Mouse (Mus musculus) intestine, postnatal 0 days (tissue): Measurements from ENCODE around the gene Olfr76. TPM values are rescaled to one million over a fixed set of nuclear protein-coding genes. Genes with fewer than 3 reads are reported as not detected.
"Not testable (repeated sequence)": the region's sequence is repeated elsewhere in the genome, so short reads cannot be mapped to it uniquely, and the experiment has no call there.

ENCODE experiments used
- ATAC-seq: fragments of 200-750 bp; cut with Nextera tagmentation; 2 replicates; pipeline ENCODE4 v1.8.0; 2017; ENCODE audit warnings: mild to moderate bottlenecking, moderate TSS enrichment, moderate library complexity
- H3K27ac ChIP-seq: fragments of 300-500 bp; sonication (generic); 2 replicates; pipeline ENCODE4 v1.5.1; 2014; ENCODE audit warnings: mild to moderate bottlenecking, low read depth, low read length, moderate library complexity
- H3K27me3 ChIP-seq: fragments of 300-500 bp; sonication (generic); replicated peaks from 2 replicates; pipeline ENCODE4 v1.6.1; 2014; ENCODE audit warnings: low read length, mixed read lengths; ENCODE audit not compliant: control insufficient read depth, insufficient read depth
- H3K36me3 ChIP-seq: fragments of 300-500 bp; sonication (generic); 2 replicates; pipeline ENCODE4 v1.6.1; 2014; ENCODE audit warnings: mild to moderate bottlenecking, moderate library complexity; ENCODE audit not compliant: control insufficient read depth, insufficient read depth
- H3K4me1 ChIP-seq: fragments of 300-500 bp; sonication (generic); replicated peaks from 2 replicates; pipeline ENCODE4 v1.6.1; 2014; ENCODE audit warnings: antibody characterized with exemption, low read length, mixed read lengths; ENCODE audit not compliant: control insufficient read depth, insufficient read depth
- H3K4me2 ChIP-seq: fragments of 300-500 bp; sonication (generic); replicated peaks from 2 replicates; pipeline ENCODE4 v1.6.1; 2014; ENCODE audit warnings: low read depth, mild to moderate bottlenecking, moderate library complexity
- H3K4me3 ChIP-seq: fragments of 300-500 bp; sonication (generic); 2 replicates; pipeline ENCODE4 v1.5.1; 2014; ENCODE audit warnings: low read depth, low read length
- H3K9ac ChIP-seq: fragments of 300-500 bp; sonication (generic); 2 replicates; pipeline ENCODE4 v1.6.1; 2014; ENCODE audit warnings: mild to moderate bottlenecking, low read depth, low read length
- H3K9me3 ChIP-seq: fragments of 300-500 bp; sonication (generic); 2 replicates; pipeline ENCODE4 v1.6.1; 2016; ENCODE audit warnings: mixed run types; ENCODE audit not compliant: control insufficient read depth
- CTCF ChIP-seq: sonication (generic); IDR thresholded peaks from 2 replicates; pipeline ENCODE4 v1.5.1; 2016; ENCODE audit warnings: low read depth, mild to moderate bottlenecking, control low read depth, antibody characterized with exemption, moderate library complexity
- WGBS: fragments of 180-500 bp; shearing (Covaris S2); extraction: QIAGEN DNeasy Blood & Tissue Kit; methylation state at CpG from one replicate; pipeline ENCODE4 v1.1.7; 2014; 5-methylcytosine and 5-hydroxymethylcytosine counted together
- polyA plus RNA-seq: library from polyadenylated mRNA; unstranded; fragments of >200 nt; fragmentation: Nextera tagmentation; extraction: Ambion mirVana; gene quantifications from 2 replicates; pipeline ENCODE4 v1.2.1, GENCODE M21; 2015

The Olfr76 gene
- not detected in 2 replicates for polyA plus RNA-seq

GRCm38 (mm10) chr19:12123103-12123502 lies at the start of gene Olfr76:
Gene Olfr76, minus strand, starts transcription at chr19:12123203.
- H3K27me3 ChIP-seq = no peaks in the 10 kb centered on the region
- H3K9ac ChIP-seq = no peak within 1 kb of the TSS
- WGBS = 80% methylated on average over 3 of the region's 3 CpGs
- no peak for TF ChIP-seq CTCF
- no peaks in the 10 kb centered on the region for H3K36me3 ChIP-seq
- H3K9me3 ChIP-seq = no peaks in the 10 kb centered on the region
- no peak for ATAC-seq
- H3K4me2 ChIP-seq = no peak within 1 kb of the TSS
- no peak within 1 kb of the TSS for H3K27ac ChIP-seq
- no peak within 1 kb of the TSS for H3K4me3 ChIP-seq
- H3K4me1 ChIP-seq = no peaks in the 10 kb centered on the region

DNA sequence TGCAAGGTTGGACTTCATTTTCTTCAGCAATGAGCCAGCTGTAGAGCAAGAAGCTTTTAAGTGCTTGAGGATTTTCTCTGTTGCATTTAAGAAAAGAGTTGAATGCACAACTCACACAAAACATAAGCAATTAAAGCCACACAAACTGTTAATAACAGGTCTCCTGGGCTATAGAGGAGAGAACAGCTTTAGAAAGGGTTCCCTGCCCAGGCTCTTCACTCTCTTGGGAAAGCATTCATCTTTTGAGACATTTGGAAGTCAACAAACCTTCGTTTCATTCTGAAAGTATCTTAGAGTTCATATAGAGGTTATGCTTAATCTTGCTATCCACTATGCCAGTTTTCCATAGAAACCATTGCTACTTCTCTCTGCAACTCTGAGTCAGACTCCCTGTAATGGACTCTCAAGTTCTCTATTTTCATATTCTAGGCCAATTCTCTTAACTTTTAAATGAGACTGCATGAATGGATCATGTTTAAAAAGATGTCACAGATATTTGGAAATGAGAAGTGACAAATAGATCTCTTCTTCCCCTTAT lies 47.1 kb upstream of the Olfr76 start, which contains the start of gene Olfr1555-ps1:
TSS of gene Olfr1555-ps1 (minus strand) at position 51 of the 538 bp plus-strand sequence.
- WGBS = 20% methylated on average over 1 of the region's 1 CpGs
- H3K9me3 ChIP-seq, H3K9ac ChIP-seq, H3K4me2 ChIP-seq, H3K4me1 ChIP-seq, H3K27ac ChIP-seq, H3K36me3 ChIP-seq, H3K27me3 ChIP-seq, H3K4me3 ChIP-seq, ATAC-seq: not testable (repeated sequence)

DNA sequence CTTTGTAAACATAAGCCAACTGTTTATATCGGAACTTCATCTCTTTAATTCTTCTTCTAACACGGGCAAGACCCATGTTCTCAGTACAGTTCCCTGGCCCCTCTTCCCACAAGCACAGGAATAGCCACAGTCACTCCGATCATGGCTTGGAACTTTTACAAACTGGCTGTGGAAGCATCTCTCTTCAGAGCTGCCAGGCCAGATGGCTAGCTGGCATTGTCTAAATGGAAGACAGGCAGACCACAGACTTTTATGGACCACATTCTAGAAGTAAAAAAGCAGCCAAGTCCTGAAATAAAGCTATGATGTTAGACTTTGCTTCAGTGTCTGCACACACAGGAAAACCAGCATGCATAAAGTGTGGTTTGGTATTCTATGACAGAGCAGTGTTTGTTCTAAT lies 22.4 kb upstream of the Olfr76 start:
- H3K36me3 ChIP-seq = no peaks in the 10 kb centered on the region
- WGBS = 76% methylated on average over 3 of the region's 3 CpGs
- ATAC-seq = no peak
- no peak for TF ChIP-seq CTCF
- no peaks in the 10 kb centered on the region for H3K4me1 ChIP-seq
- H3K27me3 ChIP-seq = no peaks in the 10 kb centered on the region
- H3K4me2 ChIP-seq = no peak overlapping the region
- no peak overlapping the region for H3K4me3 ChIP-seq
- H3K9ac ChIP-seq = no peak overlapping the region
- H3K9me3 ChIP-seq = no peaks in the 10 kb centered on the region
- H3K27ac ChIP-seq = no peak overlapping the region

- Histone ChIP-seq H3K4me1 (no peaks in the 10 kb centered on the region), H3K27ac (no peak overlapping the region), H3K27me3 (no peaks in the 10 kb centered on the region), H3K9ac (no peak overlapping the region), H3K36me3 (no peaks in the 10 kb centered on the region), H3K9me3 (no peaks in the 10 kb centered on the region), H3K4me3 (no peak overlapping the region), H3K4me2 (no peak overlapping the region)
- no peak for ATAC-seq
- TF ChIP-seq CTCF = no peak
- 75% methylated on average over 1 of the region's 1 CpGs for WGBS
These were observed 20.4 kb upstream of the Olfr76 start for GRCm38 (mm10) chr19:12143356-12143755.

GRCm38 (mm10) chr19:12134289-12134688 lies 11.3 kb upstream of the Olfr76 start:
- H3K27ac ChIP-seq = no peak overlapping the region
- H3K9ac ChIP-seq = no peak overlapping the region
- no peaks in the 10 kb centered on the region for H3K9me3 ChIP-seq
- peak; percentile 78 for TF ChIP-seq CTCF
- no peak; the same call in 1 of the 2 replicates for ATAC-seq
- 25% methylated on average over 2 of the region's 2 CpGs for WGBS
- no peak overlapping the region for H3K4me3 ChIP-seq
- no peaks in the 10 kb centered on the region for H3K27me3 ChIP-seq
- no peaks in the 10 kb centered on the region for H3K36me3 ChIP-seq
- H3K4me1 ChIP-seq = no peaks in the 10 kb centered on the region
- H3K4me2 ChIP-seq = no peak overlapping the region

GRCm38 (mm10) chr19:12116464-12116863 lies 6.5 kb downstream of the Olfr76 start:
- H3K4me2 ChIP-seq = no peak overlapping the region

GRCm38 (mm10) chr19:12115797-12116196 lies 7.2 kb downstream of the Olfr76 start, which contains the start of gene Olfr1428:
Gene Olfr1428, minus strand, starts transcription at chr19:12115897.
- Histone ChIP-seq H3K4me2 (no peak within 1 kb of the TSS), H3K36me3 (no peaks in the 10 kb centered on the region), H3K9ac (no peak within 1 kb of the TSS), H3K4me3 (no peak within 1 kb of the TSS), H3K9me3 (no peaks in the 10 kb centered on the region), H3K27ac (no peak within 1 kb of the TSS), H3K27me3 (no peaks in the 10 kb centered on the region), H3K4me1 (no peaks in the 10 kb centered on the region)
- no peak for TF ChIP-seq CTCF
- whole genome bisulfite sequencing = 81% methylated on average over 1 of the region's 1 CpGs
- no peak for ATAC-seq

More at GRCm38 (mm10) chr19:12116464-12116863, 6.5 kb downstream of the Olfr76 start:
- no peaks in the 10 kb centered on the region for H3K36me3 ChIP-seq
- no peak overlapping the region for H3K4me3 ChIP-seq
- H3K9me3 ChIP-seq = no peaks in the 10 kb centered on the region
- WGBS = 91% methylated on average over 3 of the region's 3 CpGs
- no peak overlapping the region for H3K27ac ChIP-seq
- TF ChIP-seq CTCF = no peak
- H3K4me1 ChIP-seq = no peaks in the 10 kb centered on the region
- ATAC-seq = no peak
- no peaks in the 10 kb centered on the region for H3K27me3 ChIP-seq
- no peak overlapping the region for H3K9ac ChIP-seq
